Mouse (Mus musculus): ENCODE data around the gene 1700010B08Rik. TPM values are rescaled to one million over a fixed set of nuclear protein-coding genes. Genes with fewer than 3 reads are reported as not detected.

Gene 1700010B08Rik
- polyA plus RNA-seq, 1 experiment from 2014 or later, result not detected

DNA sequence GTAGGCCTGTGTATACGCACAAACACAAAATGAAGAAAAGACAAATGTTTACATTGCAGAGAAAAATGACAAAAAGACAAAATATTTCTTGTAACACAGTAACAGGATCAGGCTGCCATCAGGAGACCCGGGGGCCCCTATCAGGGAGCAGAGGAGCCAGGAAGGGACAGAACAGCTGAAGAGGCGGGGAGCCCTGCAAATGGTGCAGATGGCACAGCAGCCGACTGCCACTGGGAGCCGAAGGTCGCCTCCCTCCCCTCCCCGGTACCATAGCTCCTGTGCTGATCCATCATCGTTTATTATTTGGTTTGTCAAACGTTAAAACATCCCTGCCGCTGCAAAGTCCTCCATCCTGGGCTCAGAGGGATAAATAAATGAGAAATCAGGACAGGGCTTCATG, 6.6 kb upstream of the 1700010B08Rik start:
- no peaks in the 10 kb centered on the region for H3K27me3 ChIP-seq (ENCODE audit: control insufficient read depth, insufficient read depth, low read depth, low read length)
- H3K4me1 ChIP-seq (replicated peaks; ENCODE audit: control insufficient read depth, insufficient read depth, low read length), result no peaks in the 10 kb centered on the region
- no peaks in the 10 kb centered on the region for H3K36me3 ChIP-seq (ENCODE audit: control insufficient read depth, insufficient read depth, low read length)
- ATAC-seq (ENCODE audit: low read depth), result no peak
- no peak overlapping the region for H3K27ac ChIP-seq (ENCODE audit: low read length)
- no peak overlapping the region for H3K9ac ChIP-seq (ENCODE audit: low read length)
- no peak overlapping the region for H3K4me2 ChIP-seq (ENCODE audit: low read depth, low read length)
- WGBS, result 26% methylated on average over 10 of the region's 10 CpGs
- H3K9me3 ChIP-seq (ENCODE audit: control insufficient read depth, low read length), result no peaks in the 10 kb centered on the region
- no peak overlapping the region for H3K4me3 ChIP-seq (ENCODE audit: low read length)

DNA sequence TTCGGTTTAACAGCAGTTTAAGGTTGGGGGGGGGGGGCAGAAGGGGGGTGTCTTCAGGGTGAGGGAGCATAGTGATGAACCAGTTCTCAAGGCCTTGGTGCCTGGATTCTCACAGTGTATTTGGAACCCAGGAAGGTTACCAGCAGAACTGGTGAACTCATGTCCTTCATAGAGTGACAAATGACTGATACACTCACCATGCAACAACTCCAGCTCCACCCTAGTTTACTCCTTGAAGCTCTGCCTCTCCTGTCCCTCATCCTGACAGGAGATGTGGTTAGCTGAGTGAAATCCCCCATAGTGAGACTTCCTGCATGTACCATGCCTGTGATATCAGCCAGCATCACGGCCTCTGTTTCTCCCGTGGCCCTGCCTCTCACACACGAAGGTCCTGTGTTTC, 6.0 kb upstream of the 1700010B08Rik start:
- Histone ChIP-seq H3K27me3 (ENCODE audit: control insufficient read depth, insufficient read depth, low read depth, low read length) (no peaks in the 10 kb centered on the region), H3K36me3 (ENCODE audit: control insufficient read depth, insufficient read depth, low read length) (no peaks in the 10 kb centered on the region), H3K4me2 (ENCODE audit: low read depth, low read length) (no peak overlapping the region), H3K9ac (ENCODE audit: low read length) (no peak overlapping the region), H3K4me1 (replicated peaks; ENCODE audit: control insufficient read depth, insufficient read depth, low read length) (no peaks in the 10 kb centered on the region), H3K4me3 (ENCODE audit: low read length) (no peak overlapping the region), H3K27ac (ENCODE audit: low read length) (no peak overlapping the region), H3K9me3 (ENCODE audit: control insufficient read depth, low read length) (no peaks in the 10 kb centered on the region)
- WGBS, result 67% methylated on average over 4 of the region's 4 CpGs
- no peak for ATAC-seq (ENCODE audit: low read depth)

DNA sequence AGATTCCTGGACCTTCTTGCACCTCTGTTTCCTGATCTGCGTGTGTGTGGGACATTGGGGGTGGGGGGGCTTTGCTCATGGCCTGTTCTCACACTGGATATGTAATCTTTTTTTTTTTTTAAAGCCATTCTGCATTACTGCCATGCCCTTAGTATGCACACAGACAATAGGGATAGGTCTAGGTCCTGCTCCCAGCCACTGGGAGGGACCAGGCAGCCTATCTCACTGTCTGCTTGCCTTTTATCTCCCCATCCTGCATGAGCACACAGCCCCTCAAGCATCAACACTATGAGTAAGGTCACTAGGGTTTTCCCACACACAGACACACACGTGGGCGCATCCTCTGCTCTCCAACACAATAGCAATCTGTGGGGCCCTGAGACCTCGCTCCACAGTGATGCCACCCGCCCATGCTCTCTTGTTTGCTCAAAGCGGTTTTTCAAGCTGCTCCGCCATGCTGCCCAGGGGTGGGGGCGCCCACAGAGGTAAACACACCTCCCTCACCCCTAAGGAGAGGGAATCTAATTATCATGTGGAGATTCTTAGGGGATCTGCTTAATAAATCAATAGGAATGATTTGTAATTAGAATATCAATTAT, 4.5 kb upstream of the 1700010B08Rik start:
- WGBS, result 53% methylated on average over 8 of the region's 8 CpGs
- ATAC-seq (ENCODE audit: low read depth), result no peak
- Histone ChIP-seq H3K27ac (ENCODE audit: low read length) (no peak overlapping the region), H3K9me3 (ENCODE audit: control insufficient read depth, low read length) (no peaks in the 10 kb centered on the region), H3K27me3 (ENCODE audit: control insufficient read depth, insufficient read depth, low read depth, low read length) (no peaks in the 10 kb centered on the region), H3K4me2 (ENCODE audit: low read depth, low read length) (no peak overlapping the region), H3K4me3 (ENCODE audit: low read length) (no peak overlapping the region), H3K36me3 (ENCODE audit: control insufficient read depth, insufficient read depth, low read length) (no peaks in the 10 kb centered on the region), H3K9ac (ENCODE audit: low read length) (no peak overlapping the region), H3K4me1 (replicated peaks; ENCODE audit: control insufficient read depth, insufficient read depth, low read length) (no peaks in the 10 kb centered on the region)

GRCm38 (mm10) chr2:173716966-173717365, 2.2 kb upstream of the 1700010B08Rik start:
- ATAC-seq (ENCODE audit: low read depth), result no peak
- Histone ChIP-seq H3K4me1 (replicated peaks; ENCODE audit: control insufficient read depth, insufficient read depth, low read length) (no peaks in the 10 kb centered on the region), H3K36me3 (ENCODE audit: control insufficient read depth, insufficient read depth, low read length) (no peaks in the 10 kb centered on the region), H3K27me3 (ENCODE audit: control insufficient read depth, insufficient read depth, low read depth, low read length) (no peaks in the 10 kb centered on the region), H3K4me2 (ENCODE audit: low read depth, low read length) (no peak overlapping the region), H3K9me3 (ENCODE audit: control insufficient read depth, low read length) (no peaks in the 10 kb centered on the region), H3K4me3 (ENCODE audit: low read length) (no peak overlapping the region), H3K27ac (ENCODE audit: low read length) (no peak overlapping the region), H3K9ac (ENCODE audit: low read length) (no peak overlapping the region)
- 81% methylated on average over 5 of the region's 5 CpGs for WGBS

- no peak overlapping the region for H3K4me3 ChIP-seq (ENCODE audit: low read length)
- H3K27ac ChIP-seq (ENCODE audit: low read length), result 0 out of 2 replicates have a peak overlapping the region, but pooled peaks have one; percentile 24
- no peak overlapping the region for H3K9ac ChIP-seq (ENCODE audit: low read length)
- H3K9me3 ChIP-seq (ENCODE audit: control insufficient read depth, low read length), result no peaks in the 10 kb centered on the region
- no peaks in the 10 kb centered on the region for H3K27me3 ChIP-seq (ENCODE audit: control insufficient read depth, insufficient read depth, low read depth, low read length)
- 32% methylated on average over 11 of the region's 11 CpGs for WGBS
- no peak overlapping the region for H3K4me2 ChIP-seq (ENCODE audit: low read depth, low read length)
- no peaks in the 10 kb centered on the region for H3K36me3 ChIP-seq (ENCODE audit: control insufficient read depth, insufficient read depth, low read length)
- H3K4me1 ChIP-seq (replicated peaks; ENCODE audit: control insufficient read depth, insufficient read depth, low read length), result peaks cover 10% of the 10 kb centered on the region; the same call in 1 of the 2 replicates
- ATAC-seq (ENCODE audit: low read depth), result peak; percentile 61
These were observed 3.1 kb downstream of the 1700010B08Rik start for GRCm38 (mm10) chr2:173722251-173722857.

- H3K4me3 ChIP-seq (ENCODE audit: low read length), result 0 out of 2 replicates have a peak overlapping the region, but pooled peaks have one; percentile 10
- H3K4me1 ChIP-seq (replicated peaks; ENCODE audit: control insufficient read depth, insufficient read depth, low read length), result peaks cover 10% of the 10 kb centered on the region; the same call in 1 of the 2 replicates
- no peak for ATAC-seq (ENCODE audit: low read depth)
- WGBS, result 28% methylated on average over 14 of the region's 14 CpGs
- H3K27me3 ChIP-seq (ENCODE audit: control insufficient read depth, insufficient read depth, low read depth, low read length), result no peaks in the 10 kb centered on the region
- H3K27ac ChIP-seq (ENCODE audit: low read length), result no peak overlapping the region
- no peaks in the 10 kb centered on the region for H3K9me3 ChIP-seq (ENCODE audit: control insufficient read depth, low read length)
- H3K36me3 ChIP-seq (ENCODE audit: control insufficient read depth, insufficient read depth, low read length), result no peaks in the 10 kb centered on the region
- 0 out of 2 replicates have a peak overlapping the region, but pooled peaks have one; percentile 22 for H3K4me2 ChIP-seq (ENCODE audit: low read depth, low read length)
- H3K9ac ChIP-seq (ENCODE audit: low read length), result no peak overlapping the region
These were observed 5.2 kb downstream of the 1700010B08Rik start for GRCm38 (mm10) chr2:173724382-173724781.

DNA sequence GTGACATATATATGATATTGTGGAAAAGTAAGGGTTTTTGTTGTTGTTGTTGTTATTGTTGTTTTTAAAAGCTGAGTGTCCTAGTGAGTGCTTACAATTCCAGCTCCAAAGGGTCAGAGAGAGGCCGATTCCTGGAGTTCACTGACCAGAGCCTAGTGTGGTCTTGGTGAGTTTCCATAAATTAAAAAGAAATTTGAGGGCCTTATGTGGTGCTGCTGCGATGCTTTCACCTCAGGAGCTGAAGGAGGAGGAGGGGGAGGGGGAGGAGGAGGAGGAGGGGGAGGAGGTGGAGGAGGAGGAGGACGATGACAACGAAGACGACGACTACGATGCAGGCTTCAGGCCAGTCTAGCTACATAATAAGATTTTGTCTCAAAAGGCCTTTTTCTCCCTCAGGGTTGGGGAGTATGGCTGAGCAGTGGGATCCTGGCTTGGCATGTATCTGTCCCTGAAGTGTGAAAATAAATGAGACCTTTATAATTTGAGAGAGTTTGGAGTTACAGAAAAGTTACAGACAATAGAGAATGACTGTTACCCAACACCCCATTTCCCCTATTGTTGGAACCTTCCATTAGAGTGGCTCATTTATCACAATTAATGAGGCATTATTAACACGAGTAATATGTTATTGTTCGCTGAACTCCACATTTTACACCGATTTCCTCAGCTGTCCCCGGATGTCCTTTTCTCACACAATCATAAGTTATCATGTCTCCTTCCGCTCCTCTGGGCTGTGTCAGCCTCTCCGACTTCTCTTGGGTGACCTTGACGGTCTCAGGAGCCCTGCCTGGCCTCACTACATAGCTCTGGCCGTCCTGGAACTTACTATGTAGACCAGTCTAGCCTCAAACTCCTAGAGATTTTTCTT, 6.0 kb downstream of the 1700010B08Rik start:
- no peak overlapping the region for H3K4me2 ChIP-seq (ENCODE audit: low read depth, low read length)
- H3K4me1 ChIP-seq (replicated peaks; ENCODE audit: control insufficient read depth, insufficient read depth, low read length), result peaks cover 10% of the 10 kb centered on the region; the same call in 1 of the 2 replicates
- H3K36me3 ChIP-seq (ENCODE audit: control insufficient read depth, insufficient read depth, low read length), result no peaks in the 10 kb centered on the region
- H3K27ac ChIP-seq (ENCODE audit: low read length), result no peak overlapping the region
- H3K27me3 ChIP-seq (ENCODE audit: control insufficient read depth, insufficient read depth, low read depth, low read length), result no peaks in the 10 kb centered on the region
- WGBS, result 49% methylated on average over 15 of the region's 15 CpGs
- no peak for ATAC-seq (ENCODE audit: low read depth)
- no peak overlapping the region for H3K4me3 ChIP-seq (ENCODE audit: low read length)
- no peak overlapping the region for H3K9ac ChIP-seq (ENCODE audit: low read length)
- no peaks in the 10 kb centered on the region for H3K9me3 ChIP-seq (ENCODE audit: control insufficient read depth, low read length)

DNA sequence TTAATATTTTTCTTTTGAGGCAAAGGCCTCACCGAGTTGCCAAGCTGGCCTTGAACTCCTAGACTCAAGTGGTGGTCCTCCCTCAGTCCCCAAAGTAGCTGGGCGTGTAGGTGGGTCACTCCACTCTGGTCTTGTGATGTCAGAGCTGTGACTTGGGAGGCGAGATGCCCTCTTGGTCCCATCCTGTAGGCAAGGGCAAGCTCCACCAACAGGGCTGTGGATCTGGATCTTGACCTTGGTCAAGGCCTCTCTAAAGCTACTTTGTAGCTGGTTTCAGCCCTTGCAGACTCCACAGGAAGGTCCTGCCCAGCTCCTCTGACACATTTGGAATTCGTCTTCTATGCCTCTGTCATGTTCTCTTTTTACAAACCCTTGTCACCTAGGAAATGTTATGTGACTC, 6.6 kb downstream of the 1700010B08Rik start:
- WGBS, result 86% methylated on average over 4 of the region's 4 CpGs

DNA sequence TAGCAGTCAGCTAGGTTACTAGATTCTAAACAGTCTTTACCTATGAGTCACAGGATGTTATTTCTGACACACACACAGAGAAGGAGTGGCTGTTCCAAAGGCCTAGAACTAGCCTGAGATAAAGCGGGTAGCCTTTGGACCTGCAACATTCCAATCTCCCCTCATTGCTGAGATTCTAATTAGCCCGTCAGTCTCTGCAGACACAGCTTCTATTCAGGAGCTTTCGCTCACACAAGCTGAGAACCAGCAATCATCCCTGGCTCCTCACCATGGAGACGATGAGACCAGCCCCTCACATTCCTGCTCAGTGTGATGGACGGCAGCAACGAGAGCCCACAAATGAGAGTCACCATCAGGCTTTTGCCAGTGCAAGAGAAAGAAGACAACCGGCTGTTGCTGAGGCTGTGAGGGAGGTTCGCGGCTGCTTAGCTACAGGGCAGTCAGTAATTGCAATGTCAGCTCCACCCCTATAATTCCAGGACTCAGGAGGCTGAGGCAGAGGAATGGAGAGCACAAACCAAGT, 11.3 kb downstream of the 1700010B08Rik start:
- Histone ChIP-seq H3K27me3 (ENCODE audit: control insufficient read depth, insufficient read depth, low read depth, low read length) (no peaks in the 10 kb centered on the region; the same call in 1 of the 2 replicates), H3K9ac (ENCODE audit: low read length) (no peak overlapping the region), H3K4me1 (replicated peaks; ENCODE audit: control insufficient read depth, insufficient read depth, low read length) (no peaks in the 10 kb centered on the region), H3K4me2 (ENCODE audit: low read depth, low read length) (no peak overlapping the region), H3K4me3 (ENCODE audit: low read length) (no peak overlapping the region), H3K36me3 (ENCODE audit: control insufficient read depth, insufficient read depth, low read length) (no peaks in the 10 kb centered on the region), H3K9me3 (ENCODE audit: control insufficient read depth, low read length) (no peaks in the 10 kb centered on the region), H3K27ac (ENCODE audit: low read length) (no peak overlapping the region)
- 0 out of 2 replicates have a peak, but pooled peaks have one; percentile 26 for ATAC-seq (ENCODE audit: low read depth)
- WGBS, result 14% methylated on average over 9 of the region's 9 CpGs

More for the DNA sequence above, 6.6 kb downstream of the 1700010B08Rik start:
- Histone ChIP-seq H3K36me3 (ENCODE audit: control insufficient read depth, insufficient read depth, low read length) (no peaks in the 10 kb centered on the region), H3K4me1 (replicated peaks; ENCODE audit: control insufficient read depth, insufficient read depth, low read length) (peaks cover 10% of the 10 kb centered on the region; the same call in 1 of the 2 replicates), H3K9ac (ENCODE audit: low read length) (no peak overlapping the region), H3K27me3 (ENCODE audit: control insufficient read depth, insufficient read depth, low read depth, low read length) (no peaks in the 10 kb centered on the region), H3K4me2 (ENCODE audit: low read depth, low read length) (no peak overlapping the region), H3K9me3 (ENCODE audit: control insufficient read depth, low read length) (no peaks in the 10 kb centered on the region), H3K4me3 (ENCODE audit: low read length) (no peak overlapping the region), H3K27ac (ENCODE audit: low read length) (no peak overlapping the region)
- no peak for ATAC-seq (ENCODE audit: low read depth)

Measured in lung, embryonic 16.5 days (tissue).